Mouse (Mus musculus) limb, embryonic 14.5 days (tissue): Measurements from ENCODE around the gene Wdr43. TPM values are rescaled to one million over a fixed set of nuclear protein-coding genes. Genes with fewer than 3 reads are reported as not detected.

Source experiments
- ATAC-seq: fragments of 200-750 bp; cut with Nextera tagmentation; 2 replicates; pipeline ENCODE4 v1.8.0; 2017; ENCODE audit warnings: low read depth, moderate number of reproducible peaks, moderate TSS enrichment; ENCODE audit not compliant: low FRiP score
- DNase-seq: peaks from one replicate; pipeline ENCODE4 v3.0.0-alpha.2; 2015; ENCODE audit warnings: low spot score
- H3K27ac ChIP-seq: fragments of 300-500 bp; sonication (generic); replicated peaks from 2 replicates; pipeline ENCODE4 v1.5.1; 2014; ENCODE audit warnings: low read depth, mild to moderate bottlenecking, low read length, moderate library complexity, mixed read lengths
- H3K27me3 ChIP-seq: fragments of 300-500 bp; sonication (generic); 2 replicates; pipeline ENCODE4 v1.6.1; 2014; ENCODE audit warnings: low read length, mixed read lengths; ENCODE audit not compliant: control insufficient read depth, insufficient read depth
- H3K36me3 ChIP-seq: fragments of 300-500 bp; sonication (generic); 2 replicates; pipeline ENCODE4 v1.6.1; 2014; ENCODE audit warnings: mild to moderate bottlenecking, low read length, moderate library complexity, mixed read lengths; ENCODE audit not compliant: control insufficient read depth, insufficient read depth
- H3K4me1 ChIP-seq: fragments of 300-500 bp; sonication (generic); 2 replicates; pipeline ENCODE4 v1.6.1; 2014; ENCODE audit warnings: antibody characterized with exemption, low read length, mixed read lengths; ENCODE audit not compliant: control insufficient read depth, insufficient read depth
- H3K4me2 ChIP-seq: fragments of 300-500 bp; sonication (generic); replicated peaks from 2 replicates; pipeline ENCODE4 v1.6.1; 2014; ENCODE audit warnings: low read depth, mild to moderate bottlenecking, low read length, moderate library complexity; ENCODE audit not compliant: severe bottlenecking
- H3K4me3 ChIP-seq: fragments of 300-500 bp; sonication (generic); replicated peaks from 2 replicates; pipeline ENCODE4 v1.5.1; 2014; ENCODE audit warnings: low read length
- H3K9ac ChIP-seq: fragments of 300-500 bp; sonication (generic); 2 replicates; pipeline ENCODE4 v1.6.1; 2014; ENCODE audit warnings: mild to moderate bottlenecking, low read depth, low read length, moderate library complexity; ENCODE audit not compliant: severe bottlenecking
- H3K9me3 ChIP-seq: fragments of 300-500 bp; sonication (generic); 2 replicates; pipeline ENCODE4 v1.6.1; 2016; ENCODE audit warnings: low read length; ENCODE audit not compliant: control insufficient read depth
- POLR2A ChIP-seq: fragments of 200-500 bp; IDR thresholded peaks from 2 replicates; pipeline ENCODE4 v1.8.0; 2012; ENCODE audit warnings: inconsistent platforms, mild to moderate bottlenecking, moderate library complexity, borderline replicate concordance; ENCODE audit not compliant: insufficient read depth, insufficient read length; ENCODE audit errors: extremely low read depth
- WGBS: fragments of 180-500 bp; shearing (Covaris S2); extraction: QIAGEN DNeasy Blood & Tissue Kit; methylation state at CpG from one replicate; pipeline ENCODE4 v1.1.7; 2014; 5-methylcytosine and 5-hydroxymethylcytosine counted together
- polyA plus RNA-seq, 2 experiments: library from polyadenylated mRNA; depleted of rRNA in 1 of 2; stranded (reverse) in 1 of 2; unstranded in 1 of 2; fragments of >200 nt; fragmentation: Nextera tagmentation in 1 of 2; extraction: Ambion mirVana in 1 of 2; gene quantifications; 2 replicates each; pipeline versions ENCODE4 v1.2.1 to v1.2.3; 2012 to 2014

The Wdr43 gene
- polyA plus RNA-seq, 2 experiments: 57.0 to 78.8 TPM

GRCm38 (mm10) chr17:71662751-71663250, 47.1 kb downstream of the Wdr43 start:
- Histone ChIP-seq H3K27ac (no peak overlapping the region), H3K9ac (0 out of 2 replicates have a peak overlapping the region, but pooled peaks have one; percentile 7), H3K4me1 (no peaks in the 10 kb centered on the region), H3K27me3 (no peaks in the 10 kb centered on the region), H3K36me3 (peaks cover 10% of the 10 kb centered on the region), H3K4me3 (peak overlapping the region; percentile 29), H3K9me3 (no peaks in the 10 kb centered on the region), H3K4me2 (peak overlapping the region; percentile 61)
- no peak for TF ChIP-seq POLR2A
- 14% methylated on average over 20 of the region's 21 CpGs for WGBS
- ATAC-seq (peak; percentile 87), DNase-seq (peak; percentile 87)

- no peaks in the 10 kb centered on the region for H3K27me3 ChIP-seq
- H3K9me3 ChIP-seq: no peaks in the 10 kb centered on the region
- no peak overlapping the region for H3K9ac ChIP-seq
- no peak overlapping the region for H3K4me2 ChIP-seq
- DNase-seq (no peak), ATAC-seq (no peak)
- H3K4me3 ChIP-seq: no peak overlapping the region
- no peaks in the 10 kb centered on the region for H3K4me1 ChIP-seq
- H3K36me3 ChIP-seq: peaks cover 5% of the 10 kb centered on the region
- WGBS: 79% methylated on average over 6 of the region's 6 CpGs
- H3K27ac ChIP-seq: no peak overlapping the region
- TF ChIP-seq POLR2A: no peak
Measured at GRCm38 (mm10) chr17:71663491-71663890, 47.8 kb downstream of the Wdr43 start.

DNA sequence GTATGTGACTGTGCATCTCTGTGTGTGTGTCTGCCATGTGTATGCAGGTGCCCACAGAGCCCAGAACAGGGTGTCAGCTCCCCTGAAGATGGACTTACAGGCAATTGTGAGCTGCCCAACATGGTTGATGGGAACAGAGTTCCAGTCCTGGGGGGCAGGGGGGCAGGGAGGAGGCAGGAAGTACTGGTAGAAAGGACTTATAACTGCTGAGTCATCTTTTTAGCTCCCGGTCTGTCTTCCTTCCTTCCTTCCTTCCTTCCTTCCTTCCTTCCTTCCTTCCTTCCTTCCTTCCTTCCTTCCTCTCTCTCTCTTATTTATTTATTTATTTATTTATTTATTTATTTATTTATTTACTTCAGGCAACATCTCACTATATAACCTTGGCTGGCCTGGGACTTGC, 48.5 kb downstream of the Wdr43 start:
- no peak for DNase-seq
- no peak for TF ChIP-seq POLR2A
- Histone ChIP-seq H3K27ac (no peak overlapping the region), H3K27me3 (no peaks in the 10 kb centered on the region), H3K4me3 (no peak overlapping the region), H3K9ac (no peak overlapping the region), H3K4me1 (no peaks in the 10 kb centered on the region), H3K4me2 (no peak overlapping the region), H3K9me3 (no peaks in the 10 kb centered on the region), H3K36me3 (no peaks in the 10 kb centered on the region)
- no peak for ATAC-seq
- 70% methylated on average over 1 of the region's 1 CpGs for WGBS

GRCm38 (mm10) chr17:71665201-71665600, 49.5 kb downstream of the Wdr43 start:
- no peak overlapping the region for H3K4me2 ChIP-seq
- H3K9ac ChIP-seq: no peak overlapping the region
- DNase-seq (no peak), ATAC-seq (no peak)
- 81% methylated on average over 4 of the region's 4 CpGs for WGBS
- no peaks in the 10 kb centered on the region for H3K9me3 ChIP-seq
- H3K27me3 ChIP-seq: no peaks in the 10 kb centered on the region
- no peak overlapping the region for H3K4me3 ChIP-seq
- H3K27ac ChIP-seq: no peak overlapping the region
- no peaks in the 10 kb centered on the region for H3K36me3 ChIP-seq
- H3K4me1 ChIP-seq: no peaks in the 10 kb centered on the region
- no peak for TF ChIP-seq POLR2A

DNA sequence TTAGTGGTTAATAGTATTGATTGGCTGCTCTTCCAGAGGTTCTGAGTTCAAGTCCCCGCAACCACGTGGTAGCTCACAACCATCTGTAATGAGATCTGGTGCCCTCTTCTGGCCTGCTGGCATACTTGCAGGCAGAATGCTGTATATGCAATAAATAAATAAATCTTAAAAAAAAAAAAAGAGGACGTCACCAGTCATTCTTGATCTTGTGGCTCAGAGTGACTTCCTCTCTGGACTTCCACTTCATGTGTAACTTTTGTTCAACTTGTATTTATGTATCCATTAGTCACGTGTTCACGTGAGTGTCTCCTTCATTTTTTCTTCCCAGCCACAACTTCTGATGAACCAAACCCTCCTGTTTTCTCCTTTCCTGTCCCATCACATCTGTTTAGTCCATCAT, 53.8 kb downstream of the Wdr43 start:
- Histone ChIP-seq H3K4me3 (no peak overlapping the region), H3K27ac (no peak overlapping the region), H3K4me2 (no peak overlapping the region), H3K36me3 (no peaks in the 10 kb centered on the region), H3K4me1 (no peaks in the 10 kb centered on the region), H3K27me3 (no peaks in the 10 kb centered on the region), H3K9me3 (no peaks in the 10 kb centered on the region), H3K9ac (no peak overlapping the region)
- WGBS: 83% methylated on average over 5 of the region's 5 CpGs
- ATAC-seq (no peak), DNase-seq (no peak)
- TF ChIP-seq POLR2A: no peak
